ENCODE assay signal across 9 mouse cellular contexts in genomic region chr6:28955581-28955980, GRCm38 (mm10).
DNase-seq lines count a peak whose midpoint lies in the region; ATAC-seq and TF ChIP-seq lines count a peak whose summit lies in the region.
"Had no signal": no experiment of that assay in that cellular context is flagged by ENCODE, and none has a peak within 500 bp of the region (broad histone marks: within the 10 kb centered on the region; RNA-seq: fewer than 3 reads in every experiment).

No protein-coding gene starts in this region.

- ATAC-seq in Patski: no peak
- no peak for ATAC-seq in inflammation-experienced regulatory T-cells, adult 6 months

- TF ChIP-seq POLR2A in cerebellum, adult 2 months (IDR thresholded peaks at IDR 0.05; ENCODE audit: borderline replicate concordance, insufficient read depth, low read length): no peak

- TF ChIP-seq CTCF in layer of hippocampus, adult 2 months (conservative IDR thresholded peaks at IDR 0.05): peak; percentile 88
- peak; percentile 51 for TF ChIP-seq CTCF in Patski (IDR thresholded peaks at IDR 0.05)
- peak; percentile 87 for TF ChIP-seq CTCF in cerebellum, adult 2 months (IDR thresholded peaks at IDR 0.05; ENCODE audit: borderline replicate concordance, insufficient read depth, low read depth, low read length)

- in situ Hi-C loops in Patski (cut with MboI; ENCODE audit: low pct_unique_long_range_greater_than_20kb): no loop called here

- no peaks in the 10 kb centered on the region for H3K4me1 ChIP-seq in cerebellum, adult 2 months (ENCODE audit: control insufficient read depth, insufficient read depth, low read length)

- DNase-seq in layer of hippocampus, adult 2 months (ENCODE audit: low spot score in 2 of 2): peak in 1 of 2 experiments; percentile 61
- DNase-seq in layer of hippocampus, adult 9-10 months (ENCODE audit: low spot score): no peak
- DNase-seq in Patski (ENCODE audit: low read depth, low spot score): no peak
- peak; percentile 59 to 74 for DNase-seq in cerebellum, adult 2 months
- DNase-seq in gastrocnemius, postnatal 10 days: peak; percentile 74
- peak; percentile 69 for DNase-seq in left cerebral cortex, postnatal 4 days
- peak; percentile 38 for DNase-seq in retina, postnatal 7 days (ENCODE audit: low read depth, low spot score)

- WGBS in cerebellum, adult 2 months: 23% methylated on average over 11 of the region's 11 CpGs

- CTCF ChIA-PET in Patski (lab: Charles Lee): interaction anchor here (1.1 to 2.1 kb wide), 4 partner anchors 13 to 189 kb away, joined by 3 to 10 read pairs (median 3); no protein-coding TSS in a partner anchor

- H3K27ac ChIP-seq in layer of hippocampus, adult 2 months: no peak overlapping the region
- no peak overlapping the region for H3K27ac ChIP-seq in cerebellum, adult 2 months (ENCODE audit: insufficient read depth, low read length)
- H3K27ac ChIP-seq: neural tube, embryonic 13.5 days had no signal

- intact Hi-C loops in left cerebral cortex, postnatal 4 days (cut with DNase I): no loop called here

- peaks cover 13% of the 10 kb centered on the region for H3K27me3 ChIP-seq in Patski
- no peaks in the 10 kb centered on the region for H3K27me3 ChIP-seq in cerebellum, adult 2 months (ENCODE audit: control insufficient read depth, insufficient read depth, low read length)
- H3K27me3 ChIP-seq: neural tube, embryonic 13.5 days had no signal

- POLR2A ChIA-PET in Patski (lab: Charles Lee): no interaction called here

- H3K4me3 ChIP-seq in layer of hippocampus, adult 2 months: no peak overlapping the region
- no peak overlapping the region for H3K4me3 ChIP-seq in cerebellum, adult 2 months (replicated peaks; ENCODE audit: insufficient read depth, low read depth, low read length)
- H3K4me3 ChIP-seq: neural tube, embryonic 13.5 days had no signal

Comparison
In these comparisons a context has a peak if more than half of its experiments do, and no peak if none do; other contexts are left out.
1. DNase-seq: peak in cerebellum, adult 2 months (2 of 2), gastrocnemius, postnatal 10 days (single experiment), left cerebral cortex, postnatal 4 days (single experiment) and retina, postnatal 7 days (single experiment); none in layer of hippocampus, adult 9-10 months (single experiment) and Patski (single experiment).
2. Peak in every context shown above with its lines, with median percentiles within 50 percentile points of each other: CTCF ChIP-seq.